7 mouse cellular contexts compared by ENCODE assay signal in the genomic region with DNA sequence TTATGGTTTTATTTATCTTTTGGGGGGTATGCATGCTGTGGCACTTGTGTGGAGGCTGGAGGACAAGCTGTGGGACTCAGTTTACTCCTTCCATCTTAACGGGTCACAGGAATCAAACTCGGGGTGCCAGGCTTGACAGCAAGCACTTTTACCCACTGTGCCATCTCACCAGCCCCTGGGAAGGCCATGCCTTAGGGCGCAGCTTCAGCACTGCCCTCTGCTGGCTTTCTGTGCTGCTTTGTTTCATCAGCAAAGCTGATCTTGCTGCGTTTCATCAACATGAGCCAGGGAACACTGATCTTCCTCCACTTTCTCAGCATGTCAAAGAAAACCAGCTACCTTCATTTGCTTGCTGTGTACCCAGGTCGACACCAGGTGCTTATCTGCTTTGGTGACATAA.
DNase-seq lines count a peak whose midpoint lies in the region; ATAC-seq and TF ChIP-seq lines count a peak whose summit lies in the region.

No protein-coding gene starts in this region.

- TF ChIP-seq POLR2A in cortical plate, adult 2 months (IDR thresholded peaks at IDR 0.05; ENCODE audit: extremely low read depth, insufficient read depth, low read length) = no peak

- peak; percentile 59 for TF ChIP-seq CTCF in cortical plate, adult 2 months (IDR thresholded peaks at IDR 0.05; ENCODE audit: extremely low read depth, insufficient read depth, low read length)
- peak; percentile 72 for TF ChIP-seq CTCF in liver, embryonic 14.5 days (IDR thresholded peaks at IDR 0.05; ENCODE audit: low read depth)

- no peaks in the 10 kb centered on the region for H3K9me3 ChIP-seq in neural tube, embryonic 15.5 days (replicated peaks)
- H3K9me3 ChIP-seq in liver, embryonic 14.5 days (ENCODE audit: control insufficient read depth, low read length) = no peaks in the 10 kb centered on the region

- TF ChIP-seq EP300 in liver, embryonic 14.5 days (IDR thresholded peaks at IDR 0.05; ENCODE audit: low read depth) = no peak

- H3K27ac ChIP-seq in neural tube, embryonic 15.5 days (replicated peaks) = no peak overlapping the region
- H3K27ac ChIP-seq in cortical plate, adult 2 months (ENCODE audit: insufficient read depth, low read length) = no peak overlapping the region
- no peak overlapping the region for H3K27ac ChIP-seq in liver, embryonic 14.5 days

- no peaks in the 10 kb centered on the region for H3K27me3 ChIP-seq in neural tube, embryonic 15.5 days (replicated peaks)
- no peaks in the 10 kb centered on the region for H3K27me3 ChIP-seq in liver, embryonic 14.5 days (ENCODE audit: control insufficient read depth, insufficient read depth, low read length)

- WGBS in neural tube, embryonic 15.5 days = 41% methylated on average over 5 of the region's 5 CpGs
- 21% methylated on average over 5 of the region's 5 CpGs for WGBS in liver, embryonic 14.5 days (ENCODE audit: insufficient replicate concordance)

- H3K4me1 ChIP-seq in neural tube, embryonic 15.5 days = no peaks in the 10 kb centered on the region
- no peaks in the 10 kb centered on the region for H3K4me1 ChIP-seq in cortical plate, adult 2 months (ENCODE audit: control insufficient read depth, insufficient read depth, low read length)
- no peaks in the 10 kb centered on the region for H3K4me1 ChIP-seq in liver, embryonic 14.5 days (replicated peaks; ENCODE audit: control insufficient read depth in 2 of 2, insufficient read depth in 2 of 2, low read length in 1 of 2)

- no peak overlapping the region for H3K4me2 ChIP-seq in neural tube, embryonic 15.5 days
- H3K4me2 ChIP-seq in liver, embryonic 14.5 days (ENCODE audit: low read depth) = no peak overlapping the region

- no peak overlapping the region for H3K9ac ChIP-seq in neural tube, embryonic 15.5 days (replicated peaks)
- no peak overlapping the region for H3K9ac ChIP-seq in liver, embryonic 14.5 days (replicated peaks)

- DNase-seq in neural tube, embryonic 10.5 days (ENCODE audit: extremely low spot score, low spot score) = peak; percentile 16
- peak; percentile 45 for DNase-seq in ZHBTc4 (ENCODE audit: low read depth, low spot score)
- peak; percentile 18 to 61 for DNase-seq in kidney, adult 8-10 months
- no peak for DNase-seq in liver, embryonic 14.5 days (ENCODE audit: low read depth in 3 of 3, low spot score in 3 of 3)
- DNase-seq in right cerebral cortex, postnatal 14 days = peak; percentile 60

- ATAC-seq in neural tube, embryonic 15.5 days (ENCODE audit: low FRiP score) = no peak
- ATAC-seq in liver, embryonic 14.5 days (ENCODE audit: insufficient read depth) = no peak

- H3K36me3 ChIP-seq in neural tube, embryonic 15.5 days = no peaks in the 10 kb centered on the region
- no peaks in the 10 kb centered on the region for H3K36me3 ChIP-seq in liver, embryonic 14.5 days (replicated peaks; ENCODE audit: control insufficient read depth, insufficient read depth, low read depth)

- no peak overlapping the region for H3K4me3 ChIP-seq in neural tube, embryonic 15.5 days (replicated peaks)
- no peak overlapping the region for H3K4me3 ChIP-seq in cortical plate, adult 2 months (ENCODE audit: insufficient read depth, low read length)
- H3K4me3 ChIP-seq in liver, embryonic 14.5 days (ENCODE audit: insufficient read depth in 1 of 2, low read depth in 2 of 2, low read length in 2 of 2) = no peak overlapping the region

Comparison
In these comparisons a context has a peak if more than half of its experiments do, and no peak if none do; other contexts are left out.
1. DNase-seq: peak in neural tube, embryonic 10.5 days (single experiment), ZHBTc4 (single experiment), kidney, adult 8-10 months (2 of 2) and right cerebral cortex, postnatal 14 days (single experiment); none in liver, embryonic 14.5 days (0 of 3).